Mouse (Mus musculus): ENCODE measurements around the gene Oxt. TPM values are rescaled to one million over a fixed set of nuclear protein-coding genes. Genes with fewer than 3 reads are reported as not detected.

Oxt gene
- polyA plus RNA-seq (2014; fragmentation: Illumina TruSeq; extraction: RNeasy Lipid Tissue Mini Kit (QIAGEN cat#74804); ENCODE audit: low read depth, low replicate concordance): not detected

GRCm38 (mm10) chr2:130575873-130576272, at the start of gene Oxt:
Gene Oxt, plus strand, starts transcription at chr2:130576173.

GRCm38 (mm10) chr2:130563212-130564055, 12.5 kb upstream of the Oxt start, which contains the start of gene Mrps26:
Gene Mrps26, plus strand, starts transcription at chr2:130563742.

GRCm38 (mm10) chr2:130582552-130582951, 6.6 kb downstream of the Oxt start, which contains the start of gene Avp:
Gene Avp, minus strand, starts transcription at chr2:130582554.

Other genes starting within 250 kb of the Oxt start
- gene Cpxm1, start 178.6 kb upstream of the Oxt start, polyA plus RNA-seq (2014; fragmentation: Illumina TruSeq; extraction: RNeasy Lipid Tissue Mini Kit (QIAGEN cat#74804); ENCODE audit: low read depth, low replicate concordance): not detected
- not detected for gene Gm28372, start 170.9 kb upstream of the Oxt start, polyA plus RNA-seq (2014; fragmentation: Illumina TruSeq; extraction: RNeasy Lipid Tissue Mini Kit (QIAGEN cat#74804); ENCODE audit: low read depth, low replicate concordance)
- gene 1700020A23Rik, start 170.9 kb upstream of the Oxt start, polyA plus RNA-seq (2014; fragmentation: Illumina TruSeq; extraction: RNeasy Lipid Tissue Mini Kit (QIAGEN cat#74804); ENCODE audit: low read depth, low replicate concordance): not detected
- gene Tmem239, start 169.7 kb upstream of the Oxt start, polyA plus RNA-seq (2014; fragmentation: Illumina TruSeq; extraction: RNeasy Lipid Tissue Mini Kit (QIAGEN cat#74804); ENCODE audit: low read depth, low replicate concordance): not detected
- 13.0 TPM for gene Vps16, start 151.8 kb upstream of the Oxt start, polyA plus RNA-seq (2014; fragmentation: Illumina TruSeq; extraction: RNeasy Lipid Tissue Mini Kit (QIAGEN cat#74804); ENCODE audit: low read depth, low replicate concordance)
- 4.3 TPM for gene Pced1a, start 151.5 kb upstream of the Oxt start, polyA plus RNA-seq (2014; fragmentation: Illumina TruSeq; extraction: RNeasy Lipid Tissue Mini Kit (QIAGEN cat#74804); ENCODE audit: low read depth, low replicate concordance)
- gene Ptpra, start 125.9 kb upstream of the Oxt start, polyA plus RNA-seq (2014; fragmentation: Illumina TruSeq; extraction: RNeasy Lipid Tissue Mini Kit (QIAGEN cat#74804); ENCODE audit: low read depth, low replicate concordance): 135 TPM
- gene Mrps26, start 12.4 kb upstream of the Oxt start, polyA plus RNA-seq (2014; fragmentation: Illumina TruSeq; extraction: RNeasy Lipid Tissue Mini Kit (QIAGEN cat#74804); ENCODE audit: low read depth, low replicate concordance): 1.3 TPM
- gene Avp, start 6.4 kb downstream of the Oxt start, polyA plus RNA-seq (2014; fragmentation: Illumina TruSeq; extraction: RNeasy Lipid Tissue Mini Kit (QIAGEN cat#74804); ENCODE audit: low read depth, low replicate concordance): not detected
- gene Fastkd5, start 53.9 kb downstream of the Oxt start, polyA plus RNA-seq (2014; fragmentation: Illumina TruSeq; extraction: RNeasy Lipid Tissue Mini Kit (QIAGEN cat#74804); ENCODE audit: low read depth, low replicate concordance): 27.5 TPM
- gene Ubox5, start 53.9 kb downstream of the Oxt start, polyA plus RNA-seq (2014; fragmentation: Illumina TruSeq; extraction: RNeasy Lipid Tissue Mini Kit (QIAGEN cat#74804); ENCODE audit: low read depth, low replicate concordance): 4.6 TPM
- gene Lzts3, start 66.6 kb downstream of the Oxt start, polyA plus RNA-seq (2014; fragmentation: Illumina TruSeq; extraction: RNeasy Lipid Tissue Mini Kit (QIAGEN cat#74804); ENCODE audit: low read depth, low replicate concordance): 16.7 TPM
- 15.0 TPM for gene Ddrgk1, start 88.5 kb downstream of the Oxt start, polyA plus RNA-seq (2014; fragmentation: Illumina TruSeq; extraction: RNeasy Lipid Tissue Mini Kit (QIAGEN cat#74804); ENCODE audit: low read depth, low replicate concordance)
- gene Itpa, start 91.4 kb downstream of the Oxt start, polyA plus RNA-seq (2014; fragmentation: Illumina TruSeq; extraction: RNeasy Lipid Tissue Mini Kit (QIAGEN cat#74804); ENCODE audit: low read depth, low replicate concordance): 37.6 TPM
- gene Slc4a11, start 121.3 kb downstream of the Oxt start, polyA plus RNA-seq (2014; fragmentation: Illumina TruSeq; extraction: RNeasy Lipid Tissue Mini Kit (QIAGEN cat#74804); ENCODE audit: low read depth, low replicate concordance): 2.8 TPM